Mouse (Mus musculus) limb, embryonic 13.5 days (tissue): ENCODE measurements around the gene Top3a. TPM values are rescaled to one million over a fixed set of nuclear protein-coding genes. Genes with fewer than 3 reads are reported as not detected.
A peak's percentile ranks its signal among the peaks of the same experiment; 100 is the strongest.

Source experiments
- ATAC-seq: fragments of 200-750 bp; cut with Nextera tagmentation; 2 replicates; pipeline ENCODE4 v1.8.0; 2017; ENCODE audit warnings: low read depth, moderate number of reproducible peaks, moderate TSS enrichment; ENCODE audit not compliant: low FRiP score
- H3K27ac ChIP-seq: fragments of 300-500 bp; sonication (generic); 2 replicates; pipeline ENCODE4 v1.5.1; 2015; ENCODE audit warnings: inconsistent platforms, mild to moderate bottlenecking, moderate library complexity
- H3K27me3 ChIP-seq: fragments of 300-500 bp; sonication (generic); 2 replicates; pipeline ENCODE4 v1.6.1; 2015; ENCODE audit warnings: mild to moderate bottlenecking, inconsistent platforms
- H3K36me3 ChIP-seq: fragments of 300-500 bp; sonication (generic); 2 replicates; pipeline ENCODE4 v1.6.1; 2015; ENCODE audit warnings: inconsistent platforms, mild to moderate bottlenecking, moderate library complexity
- H3K4me1 ChIP-seq: fragments of 300-500 bp; sonication (generic); 2 replicates; pipeline ENCODE4 v1.6.1; 2015; ENCODE audit warnings: inconsistent platforms
- H3K4me2 ChIP-seq: fragments of 300-500 bp; sonication (generic); replicated peaks from 2 replicates; pipeline ENCODE4 v1.6.1; 2015; ENCODE audit warnings: inconsistent platforms, mild to moderate bottlenecking, moderate library complexity
- H3K4me3 ChIP-seq: fragments of 300-500 bp; sonication (generic); 2 replicates; pipeline ENCODE4 v1.5.1; 2015; ENCODE audit warnings: moderate library complexity, mild to moderate bottlenecking, inconsistent platforms
- H3K9ac ChIP-seq: fragments of 300-500 bp; sonication (generic); 2 replicates; pipeline ENCODE4 v1.6.1; 2015; ENCODE audit warnings: mild to moderate bottlenecking, inconsistent platforms
- H3K9me3 ChIP-seq: fragments of 300-500 bp; sonication (generic); 2 replicates; pipeline ENCODE4 v1.6.1; 2016; ENCODE audit warnings: inconsistent platforms
- WGBS: fragments of 180-500 bp; shearing (Covaris S2); methylation state at CpG from one replicate; pipeline ENCODE4 v1.1.7; 2015; 5-methylcytosine and 5-hydroxymethylcytosine counted together
- polyA plus RNA-seq: library from polyadenylated mRNA; unstranded; fragments of >200 nt; fragmentation: Nextera tagmentation; extraction: Ambion mirVana; gene quantifications from 2 replicates; pipeline ENCODE4 v1.2.1, GENCODE M21; 2015

Gene Top3a
- polyA plus RNA-seq, 1 experiment from 2014 or later = 22.0 TPM

- Histone ChIP-seq H3K9ac (no peak overlapping the region), H3K27me3 (no peaks in the 10 kb centered on the region), H3K4me1 (peaks cover 26% of the 10 kb centered on the region), H3K27ac (no peak overlapping the region), H3K4me3 (no peak overlapping the region), H3K36me3 (no peaks in the 10 kb centered on the region), H3K9me3 (no peaks in the 10 kb centered on the region), H3K4me2 (no peak overlapping the region)
- ATAC-seq = no peak
- WGBS = 77% methylated on average over 4 of the region's 4 CpGs
These were observed 5.0 kb downstream of the Top3a start for GRCm38 (mm10) chr11:60772161-60772560.

- Histone ChIP-seq H3K27ac (no peak overlapping the region), H3K4me3 (no peak overlapping the region), H3K4me2 (no peak overlapping the region), H3K9me3 (no peaks in the 10 kb centered on the region), H3K27me3 (no peaks in the 10 kb centered on the region), H3K36me3 (no peaks in the 10 kb centered on the region), H3K4me1 (peaks cover 21% of the 10 kb centered on the region), H3K9ac (no peak overlapping the region)
- no peak for ATAC-seq
- WGBS = 81% methylated on average over 3 of the region's 3 CpGs
These were observed 6.4 kb downstream of the Top3a start for GRCm38 (mm10) chr11:60770776-60771175.

GRCm38 (mm10) chr11:60769322-60769721 is 7.8 kb downstream of the Top3a start:
- Histone ChIP-seq H3K4me3 (no peak overlapping the region), H3K27ac (no peak overlapping the region), H3K4me2 (no peak overlapping the region), H3K27me3 (no peaks in the 10 kb centered on the region), H3K9me3 (peaks cover 5% of the 10 kb centered on the region; the same call in 1 of the 2 replicates), H3K36me3 (peaks cover 10% of the 10 kb centered on the region), H3K4me1 (peaks cover 7% of the 10 kb centered on the region; the same call in 1 of the 2 replicates), H3K9ac (no peak overlapping the region)
- WGBS = 84% methylated on average over 2 of the region's 2 CpGs
- no peak for ATAC-seq

- peaks cover 21% of the 10 kb centered on the region for H3K36me3 ChIP-seq
- 90% methylated on average over 4 of the region's 4 CpGs for WGBS
- H3K27me3 ChIP-seq = no peaks in the 10 kb centered on the region
- no peak overlapping the region for H3K4me2 ChIP-seq
- H3K9me3 ChIP-seq = peaks cover 5% of the 10 kb centered on the region; the same call in 1 of the 2 replicates
- H3K4me1 ChIP-seq = no peaks in the 10 kb centered on the region
- no peak overlapping the region for H3K9ac ChIP-seq
- no peak overlapping the region for H3K27ac ChIP-seq
- H3K4me3 ChIP-seq = no peak overlapping the region
- no peak for ATAC-seq
These were observed 10.2 kb downstream of the Top3a start for GRCm38 (mm10) chr11:60766969-60767368.

- no peak overlapping the region for H3K4me3 ChIP-seq
- no peak overlapping the region for H3K4me2 ChIP-seq
- H3K9ac ChIP-seq = no peak overlapping the region
- H3K9me3 ChIP-seq = peaks cover 5% of the 10 kb centered on the region; the same call in 1 of the 2 replicates
- H3K36me3 ChIP-seq = peaks cover 65% of the 10 kb centered on the region
- H3K27ac ChIP-seq = no peak overlapping the region
- ATAC-seq = no peak
- 93% methylated on average over 3 of the region's 3 CpGs for WGBS
- H3K27me3 ChIP-seq = no peaks in the 10 kb centered on the region
- H3K4me1 ChIP-seq = no peaks in the 10 kb centered on the region
These were observed 15.5 kb downstream of the Top3a start for GRCm38 (mm10) chr11:60761681-60762080.

GRCm38 (mm10) chr11:60755570-60755969 is 21.6 kb downstream of the Top3a start:
- Histone ChIP-seq H3K9ac (no peak overlapping the region), H3K36me3 (peaks cover 89% of the 10 kb centered on the region), H3K4me2 (no peak overlapping the region), H3K9me3 (no peaks in the 10 kb centered on the region), H3K27me3 (no peaks in the 10 kb centered on the region), H3K27ac (no peak overlapping the region), H3K4me1 (no peaks in the 10 kb centered on the region), H3K4me3 (no peak overlapping the region)
- WGBS = 93% methylated on average over 7 of the region's 7 CpGs
- no peak for ATAC-seq

- H3K4me1 ChIP-seq = no peaks in the 10 kb centered on the region
- peaks cover 76% of the 10 kb centered on the region for H3K36me3 ChIP-seq
- H3K27me3 ChIP-seq = no peaks in the 10 kb centered on the region
- 85% methylated on average over 3 of the region's 3 CpGs for WGBS
- no peak overlapping the region for H3K27ac ChIP-seq
- H3K4me2 ChIP-seq = no peak overlapping the region
- no peak overlapping the region for H3K9ac ChIP-seq
- no peak for ATAC-seq
- no peak overlapping the region for H3K4me3 ChIP-seq
- no peaks in the 10 kb centered on the region for H3K9me3 ChIP-seq
These were observed 36.8 kb downstream of the Top3a start for GRCm38 (mm10) chr11:60740321-60740720.

- no peak overlapping the region for H3K4me3 ChIP-seq
These were observed 39.7 kb downstream of the Top3a start for GRCm38 (mm10) chr11:60737450-60737849.

GRCm38 (mm10) chr11:60736491-60736890 is 40.7 kb downstream of the Top3a start:
- no peak overlapping the region for H3K4me2 ChIP-seq
- no peak overlapping the region for H3K9ac ChIP-seq
- H3K4me1 ChIP-seq = no peaks in the 10 kb centered on the region
- no peak overlapping the region for H3K4me3 ChIP-seq
- 83% methylated on average over 3 of the region's 3 CpGs for WGBS
- no peaks in the 10 kb centered on the region for H3K9me3 ChIP-seq
- peaks cover 72% of the 10 kb centered on the region for H3K36me3 ChIP-seq
- no peak for ATAC-seq
- H3K27me3 ChIP-seq = no peaks in the 10 kb centered on the region
- H3K27ac ChIP-seq = no peak overlapping the region

More at GRCm38 (mm10) chr11:60737450-60737849, 39.7 kb downstream of the Top3a start:
- H3K4me2 ChIP-seq = no peak overlapping the region
- ATAC-seq = no peak
- H3K36me3 ChIP-seq = peaks cover 72% of the 10 kb centered on the region
- H3K27me3 ChIP-seq = no peaks in the 10 kb centered on the region
- no peaks in the 10 kb centered on the region for H3K4me1 ChIP-seq
- H3K9me3 ChIP-seq = no peaks in the 10 kb centered on the region
- no peak overlapping the region for H3K9ac ChIP-seq
- no peak overlapping the region for H3K27ac ChIP-seq

- H3K9ac ChIP-seq = no peak overlapping the region
- H3K4me3 ChIP-seq = no peak overlapping the region
- no peak for ATAC-seq
- WGBS = 81% methylated on average over 5 of the region's 5 CpGs
- no peaks in the 10 kb centered on the region for H3K9me3 ChIP-seq
- H3K4me2 ChIP-seq = no peak overlapping the region
- H3K27me3 ChIP-seq = no peaks in the 10 kb centered on the region
- H3K4me1 ChIP-seq = no peaks in the 10 kb centered on the region
- no peak overlapping the region for H3K27ac ChIP-seq
- H3K36me3 ChIP-seq = peaks cover 72% of the 10 kb centered on the region
These were observed 42.0 kb downstream of the Top3a start for GRCm38 (mm10) chr11:60735191-60735590.

GRCm38 (mm10) chr11:60734206-60734605 is 43.0 kb downstream of the Top3a start:
- WGBS = 78% methylated on average over 2 of the region's 2 CpGs
- no peaks in the 10 kb centered on the region for H3K27me3 ChIP-seq
- no peak overlapping the region for H3K27ac ChIP-seq
- H3K9ac ChIP-seq = no peak overlapping the region
- H3K9me3 ChIP-seq = no peaks in the 10 kb centered on the region
- no peak overlapping the region for H3K4me3 ChIP-seq
- H3K4me1 ChIP-seq = peaks cover 3% of the 10 kb centered on the region
- peaks cover 62% of the 10 kb centered on the region for H3K36me3 ChIP-seq
- ATAC-seq = no peak
- no peak overlapping the region for H3K4me2 ChIP-seq

GRCm38 (mm10) chr11:60731251-60731650 is 45.9 kb downstream of the Top3a start:
- 93% methylated on average over 14 of the region's 14 CpGs for WGBS

GRCm38 (mm10) chr11:60730169-60730568 is 47.0 kb downstream of the Top3a start:
- H3K27me3 ChIP-seq = no peaks in the 10 kb centered on the region
- ATAC-seq = no peak
- peaks cover 46% of the 10 kb centered on the region for H3K36me3 ChIP-seq
- no peak overlapping the region for H3K27ac ChIP-seq
- H3K9me3 ChIP-seq = no peaks in the 10 kb centered on the region
- H3K4me2 ChIP-seq = no peak overlapping the region
- no peak overlapping the region for H3K4me3 ChIP-seq
- peaks cover 25% of the 10 kb centered on the region for H3K4me1 ChIP-seq
- H3K9ac ChIP-seq = no peak overlapping the region
- 88% methylated on average over 9 of the region's 9 CpGs for WGBS

More at GRCm38 (mm10) chr11:60731251-60731650, 45.9 kb downstream of the Top3a start:
- 0 out of 2 replicates have a peak overlapping the region, but pooled peaks have one; percentile 8 for H3K9ac ChIP-seq
- peaks cover 20% of the 10 kb centered on the region for H3K4me1 ChIP-seq
- H3K4me2 ChIP-seq = no peak overlapping the region
- H3K4me3 ChIP-seq = no peak overlapping the region
- no peak overlapping the region for H3K27ac ChIP-seq
- H3K9me3 ChIP-seq = no peaks in the 10 kb centered on the region
- no peaks in the 10 kb centered on the region for H3K27me3 ChIP-seq
- ATAC-seq = no peak
- H3K36me3 ChIP-seq = peaks cover 49% of the 10 kb centered on the region
